Mouse (Mus musculus): ENCODE data around the gene Zscan21. TPM values are rescaled to one million over a fixed set of nuclear protein-coding genes. Genes with fewer than 3 reads are reported as not detected.

Gene Zscan21
- polyA plus RNA-seq, 1 experiment from 2014 or later: 31.2 TPM

GRCm38 (mm10) chr5:138170936-138171561 lies 54.3 kb downstream of the Zscan21 start:
- Histone ChIP-seq H3K4me1 (replicated peaks) (peaks cover 18% of the 10 kb centered on the region), H3K9me3 (replicated peaks) (no peaks in the 10 kb centered on the region), H3K9ac (peak overlapping the region; percentile 65), H3K4me3 (peak overlapping the region; percentile 66), H3K36me3 (peaks cover 57% of the 10 kb centered on the region), H3K4me2 (peak overlapping the region; percentile 88), H3K27ac (peak overlapping the region; percentile 92), H3K27me3 (no peaks in the 10 kb centered on the region)
- WGBS: under 1% methylated on average over 47 of the region's 47 CpGs
- ATAC-seq (replicated peaks; ENCODE audit: insufficient number of reproducible peaks, insufficient read depth, low FRiP score, low read depth): peak; percentile 86

- Histone ChIP-seq H3K9ac (peak within 1 kb of the TSS; percentile 65), H3K4me1 (replicated peaks) (peaks cover 18% of the 10 kb centered on the region), H3K36me3 (peaks cover 55% of the 10 kb centered on the region), H3K4me3 (peak within 1 kb of the TSS; percentile 66), H3K9me3 (replicated peaks) (no peaks in the 10 kb centered on the region), H3K27ac (peak within 1 kb of the TSS; percentile 92), H3K27me3 (no peaks in the 10 kb centered on the region), H3K4me2 (peak within 1 kb of the TSS; percentile 88)
- under 1% methylated on average over 54 of the region's 54 CpGs for WGBS
- peak; percentile 92 for ATAC-seq (replicated peaks; ENCODE audit: insufficient number of reproducible peaks, insufficient read depth, low FRiP score, low read depth)
These were observed 55.2 kb downstream of the Zscan21 start, which contains the start of the genes Ap4m1 and Mcm7 for GRCm38 (mm10) chr5:138171695-138172491. TSS of gene Ap4m1 (plus strand) at chr5:138172002. TSS of gene Mcm7 (minus strand) at chr5:138172422.

- Histone ChIP-seq H3K27me3 (no peaks in the 10 kb centered on the region), H3K9me3 (replicated peaks) (no peaks in the 10 kb centered on the region), H3K27ac (no peak overlapping the region), H3K4me2 (peak overlapping the region; percentile 88; the same call in 1 of the 2 replicates), H3K4me3 (no peak overlapping the region), H3K4me1 (replicated peaks) (peaks cover 18% of the 10 kb centered on the region), H3K36me3 (peaks cover 55% of the 10 kb centered on the region), H3K9ac (no peak overlapping the region)
- ATAC-seq (replicated peaks; ENCODE audit: insufficient number of reproducible peaks, insufficient read depth, low FRiP score, low read depth): no peak
- WGBS: 81% methylated on average over 3 of the region's 3 CpGs
These were observed 56.5 kb downstream of the Zscan21 start for GRCm38 (mm10) chr5:138173217-138173616.

MicroRNAs encoded within 50 kb of the gene (microRNA counts, 519-probe panel; counts per million panel counts)
- 3,595 counts per million, percentile 87 among the panel's probes with 10 or more counts for microRNA mmu-miR-106b
- 4,185 counts per million, percentile 93 among the panel's probes with 10 or more counts for microRNA mmu-miR-25
- 3,498 counts per million, percentile 85 among the panel's probes with 10 or more counts for microRNA mmu-miR-93

Small RNA genes lying within 50 kb of the gene (microRNA-seq; reads per million reads assigned to microRNA genes)
- gene Mir106b: 4,918 reads per million, percentile 92 among the genes with 10 or more reads in this experiment
- gene Mir25: 356 reads per million, percentile 69 among the genes with 10 or more reads in this experiment
- 7,274 reads per million, percentile 94 among the genes with 10 or more reads in this experiment for gene Mir93

Other genes starting within 250 kb of the Zscan21 start
- gene Pilrb2, start 245.1 kb upstream of the Zscan21 start, polyA plus RNA-seq (2015; fragmentation: Nextera tagmentation; extraction: Ambion mirVana): 1.5 and 3.4 TPM in 2 replicates
- 0.09 TPM in 1 of 2 replicates, not detected in the other for gene Cyp3a13, start 195.3 kb upstream of the Zscan21 start, polyA plus RNA-seq (2015; fragmentation: Nextera tagmentation; extraction: Ambion mirVana)
- gene Gjc3, start 153.8 kb upstream of the Zscan21 start, polyA plus RNA-seq (2015; fragmentation: Nextera tagmentation; extraction: Ambion mirVana): 0.08 TPM in 1 of 2 replicates, not detected in the other
- gene Azgp1, start 135.4 kb upstream of the Zscan21 start, polyA plus RNA-seq (2015; fragmentation: Nextera tagmentation; extraction: Ambion mirVana): 0.13 TPM in 1 of 2 replicates, not detected in the other
- not detected in 2 replicates for gene Smok3a, start 95.6 kb upstream of the Zscan21 start, polyA plus RNA-seq (2015; fragmentation: Nextera tagmentation; extraction: Ambion mirVana)
- gene Smok3b, start 95.5 kb upstream of the Zscan21 start, polyA plus RNA-seq (2015; fragmentation: Nextera tagmentation; extraction: Ambion mirVana): not detected in 2 replicates
- gene Smok3c, start 63.7 kb upstream of the Zscan21 start, polyA plus RNA-seq (2015; fragmentation: Nextera tagmentation; extraction: Ambion mirVana): not detected in 2 replicates
- 8.4 and 10.2 TPM in 2 replicates for gene Zkscan1, start 31.8 kb upstream of the Zscan21 start, polyA plus RNA-seq (2015; fragmentation: Nextera tagmentation; extraction: Ambion mirVana)
- gene Zfp113, start 38.8 kb downstream of the Zscan21 start, polyA plus RNA-seq (2015; fragmentation: Nextera tagmentation; extraction: Ambion mirVana): 10.5 and 14.3 TPM in 2 replicates
- 231 and 274 TPM in 2 replicates for gene Cops6, start 44.2 kb downstream of the Zscan21 start, polyA plus RNA-seq (2015; fragmentation: Nextera tagmentation; extraction: Ambion mirVana)
- gene Ap4m1, start 55.1 kb downstream of the Zscan21 start, polyA plus RNA-seq (2015; fragmentation: Nextera tagmentation; extraction: Ambion mirVana): 10.4 and 13.9 TPM in 2 replicates
- 91.8 and 123 TPM in 2 replicates for gene Mcm7, start 55.5 kb downstream of the Zscan21 start, polyA plus RNA-seq (2015; fragmentation: Nextera tagmentation; extraction: Ambion mirVana)
- gene Taf6, start 70.5 kb downstream of the Zscan21 start, polyA plus RNA-seq (2015; fragmentation: Nextera tagmentation; extraction: Ambion mirVana): 54.4 and 61.7 TPM in 2 replicates
- 18.8 and 27.3 TPM in 2 replicates for gene Cnpy4, start 70.6 kb downstream of the Zscan21 start, polyA plus RNA-seq (2015; fragmentation: Nextera tagmentation; extraction: Ambion mirVana)
- gene Mblac1, start 77.4 kb downstream of the Zscan21 start, polyA plus RNA-seq (2015; fragmentation: Nextera tagmentation; extraction: Ambion mirVana): 5.1 and 6.7 TPM in 2 replicates
- gene Nxpe5, start 109.0 kb downstream of the Zscan21 start, polyA plus RNA-seq (2015; fragmentation: Nextera tagmentation; extraction: Ambion mirVana): not detected in 2 replicates
- 78.6 and 81.2 TPM in 2 replicates for gene Lamtor4, start 138.6 kb downstream of the Zscan21 start, polyA plus RNA-seq (2015; fragmentation: Nextera tagmentation; extraction: Ambion mirVana)
- 2.9 and 4.7 TPM in 2 replicates for gene BC037034, start 147.1 kb downstream of the Zscan21 start, polyA plus RNA-seq (2015; fragmentation: Nextera tagmentation; extraction: Ambion mirVana)
- gene Gal3st4, start 155.9 kb downstream of the Zscan21 start, polyA plus RNA-seq (2015; fragmentation: Nextera tagmentation; extraction: Ambion mirVana): 0.59 and 0.76 TPM in 2 replicates
- 0.10 TPM in 1 of 2 replicates, not detected in the other for gene Gm43720, start 163.1 kb downstream of the Zscan21 start, polyA plus RNA-seq (2015; fragmentation: Nextera tagmentation; extraction: Ambion mirVana)
- gene Gpc2, start 163.1 kb downstream of the Zscan21 start, polyA plus RNA-seq (2015; fragmentation: Nextera tagmentation; extraction: Ambion mirVana): 6.3 and 8.6 TPM in 2 replicates
- gene Stag3, start 163.3 kb downstream of the Zscan21 start, polyA plus RNA-seq (2015; fragmentation: Nextera tagmentation; extraction: Ambion mirVana): 1.4 and 2.5 TPM in 2 replicates
- gene Pvrig, start 225.1 kb downstream of the Zscan21 start, polyA plus RNA-seq (2015; fragmentation: Nextera tagmentation; extraction: Ambion mirVana): 0.11 and 0.30 TPM in 2 replicates

Measured in heart, embryonic 15.5 days (tissue).